Mouse (Mus musculus) lung, embryonic 16.5 days (tissue): ENCODE results near the gene Smim14. TPM values are rescaled to one million over a fixed set of nuclear protein-coding genes. Genes with fewer than 3 reads are reported as not detected.
A peak's percentile ranks its signal among the peaks of the same experiment; 100 is the strongest.

Experiments
- ATAC-seq: fragments of 200-750 bp; cut with Nextera tagmentation; 2 replicates; pipeline ENCODE4 v1.8.0; 2017; ENCODE audit warnings: low read depth, mild to moderate bottlenecking, moderate library complexity
- H3K27ac ChIP-seq: fragments of 300-500 bp; sonication (generic); 2 replicates; pipeline ENCODE4 v1.5.1; 2014; ENCODE audit warnings: mild to moderate bottlenecking, control low read depth, low read length
- H3K27me3 ChIP-seq: fragments of 300-500 bp; sonication (generic); 2 replicates; pipeline ENCODE4 v1.6.1; 2014; ENCODE audit warnings: low read depth, low read length, mixed read lengths; ENCODE audit not compliant: control insufficient read depth, insufficient read depth
- H3K36me3 ChIP-seq: fragments of 300-500 bp; sonication (generic); 2 replicates; pipeline ENCODE4 v1.6.1; 2014; ENCODE audit warnings: low read length; ENCODE audit not compliant: control insufficient read depth, insufficient read depth
- H3K4me1 ChIP-seq: fragments of 300-500 bp; sonication (generic); replicated peaks from 2 replicates; pipeline ENCODE4 v1.6.1; 2014; ENCODE audit warnings: low read length, mixed read lengths; ENCODE audit not compliant: control insufficient read depth, insufficient read depth
- H3K4me2 ChIP-seq: fragments of 300-500 bp; sonication (generic); 2 replicates; pipeline ENCODE4 v1.6.1; 2014; ENCODE audit warnings: low read depth, low read length, control low read depth
- H3K4me3 ChIP-seq: fragments of 300-500 bp; sonication (generic); 2 replicates; pipeline ENCODE4 v1.5.1; 2014; ENCODE audit warnings: mild to moderate bottlenecking, low read length, control low read depth
- H3K9ac ChIP-seq: fragments of 300-500 bp; sonication (generic); 2 replicates; pipeline ENCODE4 v1.6.1; 2014; ENCODE audit warnings: low read length, control low read depth
- H3K9me3 ChIP-seq: fragments of 300-500 bp; sonication (generic); 2 replicates; pipeline ENCODE4 v1.6.1; 2016; ENCODE audit warnings: low read length; ENCODE audit not compliant: control insufficient read depth
- WGBS: fragments of 180-500 bp; shearing (Covaris S2); extraction: QIAGEN DNeasy Blood & Tissue Kit; methylation state at CpG from one replicate; pipeline ENCODE4 v1.1.7; 2014; 5-methylcytosine and 5-hydroxymethylcytosine counted together
- polyA plus RNA-seq: library from polyadenylated mRNA; unstranded; fragments of >200 nt; fragmentation: Nextera tagmentation; extraction: Ambion mirVana; gene quantifications from 2 replicates; pipeline ENCODE4 v1.2.1, GENCODE M21; 2015

The Smim14 gene
- polyA plus RNA-seq = 104 and 121 TPM in 2 replicates

DNA sequence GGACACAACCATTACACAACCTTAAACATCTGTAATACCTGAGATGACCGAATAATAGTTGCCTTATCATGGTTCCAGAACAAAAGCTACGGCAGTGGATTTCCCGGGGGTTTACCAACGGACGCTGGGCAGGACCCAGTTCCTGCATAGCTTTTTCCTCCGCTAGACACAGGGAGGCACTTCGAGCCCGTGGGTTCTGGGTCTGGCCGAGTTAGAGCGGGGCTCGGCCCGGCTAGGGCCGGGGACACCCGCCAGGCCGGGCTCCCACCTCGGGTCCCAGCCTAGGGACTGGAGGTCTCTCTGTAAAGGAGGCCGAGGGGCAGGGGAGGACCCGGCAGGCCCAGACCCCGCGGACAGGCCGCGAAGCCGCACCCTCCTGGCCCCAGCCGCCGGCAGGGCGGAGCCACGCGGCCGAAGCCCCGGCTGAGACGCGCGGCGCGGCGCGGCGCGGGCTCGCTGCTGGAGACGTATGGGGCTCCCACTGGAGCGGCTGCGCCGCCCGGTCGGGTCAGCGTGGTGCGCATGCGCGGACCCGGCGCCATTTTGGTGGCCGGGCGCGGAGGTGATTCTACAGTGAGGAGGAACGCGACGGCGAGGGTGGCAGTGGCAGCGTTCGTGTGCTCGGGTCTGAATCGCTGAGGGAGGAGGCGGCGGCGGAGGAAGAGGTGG lies at the start of gene Smim14, which contains the start of gene Ube2k:
Smim14 (minus strand) TSS at position 434 of the 669 bp plus-strand sequence.
Ube2k (plus strand) TSS at position 483 of the 669 bp plus-strand sequence.
- Histone ChIP-seq H3K9me3 (no peaks in the 10 kb centered on the region), H3K36me3 (no peaks in the 10 kb centered on the region), H3K9ac (peak within 1 kb of the TSS; percentile 83), H3K4me3 (peak within 1 kb of the TSS; percentile 64), H3K27me3 (no peaks in the 10 kb centered on the region), H3K4me2 (peak within 1 kb of the TSS; percentile 79), H3K27ac (peak within 1 kb of the TSS; percentile 99), H3K4me1 (peaks cover 14% of the 10 kb centered on the region)
- ATAC-seq = peak; percentile 99
- under 1% methylated on average over 60 of the region's 66 CpGs for WGBS

DNA sequence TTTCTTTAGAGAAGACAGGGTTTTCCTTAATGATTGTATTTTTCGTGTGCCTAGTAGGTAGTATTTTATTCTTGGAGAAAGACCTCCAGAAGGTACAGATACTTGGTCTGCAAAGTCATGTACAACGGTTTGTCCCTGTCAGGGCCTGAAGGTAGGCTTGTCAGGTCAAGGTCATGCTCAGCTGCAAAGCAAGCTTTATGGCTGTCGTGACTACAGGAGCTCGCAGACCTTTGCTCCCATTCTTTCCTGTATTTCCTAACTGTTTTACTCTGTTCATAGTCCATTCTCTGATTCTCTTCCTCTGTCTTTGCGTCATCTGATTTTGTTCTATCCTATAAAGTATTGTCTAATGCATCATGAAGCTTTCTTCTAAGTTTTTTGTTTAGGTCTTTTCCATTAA lies 49.3 kb upstream of the Smim14 start:
- no peak overlapping the region for H3K4me2 ChIP-seq
- H3K9me3 ChIP-seq = no peaks in the 10 kb centered on the region
- ATAC-seq = no peak
- no peak overlapping the region for H3K9ac ChIP-seq
- H3K27ac ChIP-seq = no peak overlapping the region
- no peaks in the 10 kb centered on the region for H3K27me3 ChIP-seq
- H3K4me1 ChIP-seq = no peaks in the 10 kb centered on the region
- H3K36me3 ChIP-seq = peaks cover 8% of the 10 kb centered on the region
- 82% methylated on average over 5 of the region's 5 CpGs for WGBS
- H3K4me3 ChIP-seq = no peak overlapping the region

DNA sequence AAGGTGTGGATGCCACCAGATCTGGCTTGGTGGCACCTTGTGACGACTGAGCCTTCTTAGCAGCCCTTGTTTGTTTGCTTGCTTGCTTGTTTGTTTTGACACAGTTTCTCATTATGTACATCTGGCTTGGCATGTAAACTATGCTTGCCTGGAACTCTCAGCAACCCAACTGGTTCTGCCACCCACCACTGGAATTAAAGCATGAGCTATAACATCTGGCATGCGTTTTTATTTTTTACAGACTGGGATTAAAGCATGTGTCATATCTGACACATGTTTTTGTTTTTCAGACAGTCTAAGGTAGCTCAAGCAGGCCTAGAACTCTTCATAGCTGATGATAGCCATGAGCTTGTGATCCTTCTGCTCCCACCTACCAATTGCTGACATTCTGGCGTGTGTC lies 41.6 kb upstream of the Smim14 start:
- no peak overlapping the region for H3K4me3 ChIP-seq
- ATAC-seq = no peak
- no peaks in the 10 kb centered on the region for H3K4me1 ChIP-seq
- WGBS = 76% methylated on average over 3 of the region's 3 CpGs
- peaks cover 6% of the 10 kb centered on the region for H3K36me3 ChIP-seq
- no peak overlapping the region for H3K27ac ChIP-seq
- H3K9me3 ChIP-seq = no peaks in the 10 kb centered on the region
- H3K4me2 ChIP-seq = no peak overlapping the region
- H3K9ac ChIP-seq = no peak overlapping the region
- H3K27me3 ChIP-seq = no peaks in the 10 kb centered on the region

DNA sequence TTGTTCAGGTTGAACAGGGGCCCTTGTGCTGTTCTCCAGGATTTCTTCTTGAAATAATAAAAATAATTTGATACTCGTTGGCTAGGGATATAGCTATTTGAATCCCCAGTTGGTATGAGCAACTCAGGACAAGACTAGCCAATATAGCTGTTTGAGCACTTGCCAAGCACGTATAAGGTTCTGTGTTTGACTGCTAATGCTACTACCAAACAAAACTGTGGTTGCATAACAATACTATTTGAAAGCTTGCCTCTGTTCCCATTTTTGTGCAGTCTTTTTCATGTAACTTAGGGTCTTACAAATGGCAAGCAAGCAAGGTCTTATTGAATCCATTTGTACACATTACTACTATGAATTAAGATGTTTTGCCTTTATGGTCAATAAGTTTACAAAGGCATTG lies 38.9 kb upstream of the Smim14 start:
- Histone ChIP-seq H3K9me3 (no peaks in the 10 kb centered on the region), H3K27ac (no peak overlapping the region), H3K4me2 (no peak overlapping the region), H3K36me3 (peaks cover 13% of the 10 kb centered on the region), H3K4me3 (no peak overlapping the region), H3K9ac (no peak overlapping the region), H3K27me3 (no peaks in the 10 kb centered on the region), H3K4me1 (no peaks in the 10 kb centered on the region)
- WGBS = 72% methylated on average over 2 of the region's 2 CpGs
- ATAC-seq = no peak

DNA sequence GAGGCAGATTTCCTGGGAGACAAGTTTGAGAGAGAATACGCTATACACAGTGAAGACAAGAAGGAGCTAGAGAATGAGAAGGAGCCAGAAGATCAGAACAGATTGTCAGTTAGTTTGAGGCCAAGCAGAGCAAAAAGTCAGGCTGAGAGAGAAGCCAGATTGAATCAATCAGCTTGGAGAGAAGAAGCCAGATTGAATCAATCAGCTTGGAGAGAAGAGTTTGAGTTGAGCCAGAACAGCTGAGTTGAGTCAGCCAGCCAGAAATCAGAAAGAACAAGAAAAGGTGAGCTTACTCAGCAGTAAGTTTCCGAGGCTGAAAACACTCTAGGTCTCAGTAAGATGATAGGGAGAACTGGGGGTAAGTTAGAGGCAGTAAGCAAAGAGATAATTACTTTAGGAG lies 37.9 kb upstream of the Smim14 start:
- ATAC-seq = no peak
- Histone ChIP-seq H3K27me3 (no peaks in the 10 kb centered on the region), H3K4me2 (no peak overlapping the region), H3K9ac (no peak overlapping the region), H3K4me3 (no peak overlapping the region), H3K36me3 (peaks cover 13% of the 10 kb centered on the region), H3K27ac (no peak overlapping the region), H3K4me1 (no peaks in the 10 kb centered on the region), H3K9me3 (no peaks in the 10 kb centered on the region)
- 70% methylated on average over 2 of the region's 2 CpGs for WGBS

DNA sequence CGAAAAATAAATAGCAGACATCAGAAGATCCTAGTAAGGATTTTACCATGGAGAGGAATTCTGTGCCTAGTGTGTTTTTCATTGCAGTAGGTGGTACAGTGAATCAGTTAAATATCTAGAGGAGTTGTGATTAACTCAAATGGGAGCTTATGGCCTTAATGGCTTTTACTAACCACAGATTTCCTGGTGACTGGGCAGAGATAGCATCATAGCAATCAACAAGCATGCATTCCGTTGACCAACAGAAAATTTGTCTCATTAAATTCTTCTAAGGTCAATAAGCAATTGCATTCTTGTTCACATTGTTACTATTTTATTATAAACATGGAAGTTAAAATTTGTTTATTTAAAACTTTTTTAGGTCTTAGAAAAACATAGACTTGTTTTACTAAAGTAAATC lies 28.5 kb upstream of the Smim14 start:
- WGBS = 78% methylated on average over 2 of the region's 2 CpGs
- H3K4me3 ChIP-seq = no peak overlapping the region

DNA sequence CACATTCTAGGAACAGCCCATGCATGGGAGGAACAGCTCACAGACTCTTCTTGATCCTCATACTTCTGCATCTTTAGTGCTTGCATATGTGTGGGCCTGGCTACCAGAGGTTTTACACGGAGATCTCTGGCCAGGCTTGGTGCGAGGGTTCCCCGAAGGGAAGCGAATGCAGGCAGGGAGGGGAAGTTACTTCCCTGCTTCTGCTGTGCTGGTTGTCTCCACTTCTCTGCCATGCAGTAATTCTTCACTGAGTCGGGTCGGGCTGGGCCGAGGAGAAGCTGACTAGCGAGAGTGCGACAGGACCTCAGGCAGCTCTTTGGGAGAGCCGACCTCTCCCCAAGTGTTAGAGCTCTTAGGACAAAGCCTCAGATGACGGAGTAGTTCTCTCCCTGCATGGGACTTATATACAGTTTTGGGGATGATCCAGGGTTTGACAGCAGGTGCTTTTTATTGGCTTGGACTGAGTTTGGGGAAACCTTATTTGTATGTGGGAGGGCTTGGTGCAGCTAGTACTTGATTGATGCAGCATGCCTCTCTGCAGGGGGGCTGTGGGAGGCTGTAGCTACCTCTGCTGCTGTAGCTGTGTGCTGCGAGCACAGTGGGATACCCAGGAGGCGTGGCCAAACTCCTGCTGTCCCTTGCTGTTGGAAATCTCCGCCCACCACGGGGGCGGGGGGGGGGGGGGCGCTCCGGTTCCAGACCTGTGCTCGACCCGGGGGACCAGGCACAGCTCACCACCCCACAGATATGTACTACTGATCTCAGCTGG lies 24.3 kb upstream of the Smim14 start:
- H3K27me3 ChIP-seq = no peaks in the 10 kb centered on the region
- H3K4me1 ChIP-seq = no peaks in the 10 kb centered on the region
- H3K27ac ChIP-seq = no peak overlapping the region
- H3K36me3 ChIP-seq = peaks cover 4% of the 10 kb centered on the region; the same call in 1 of the 2 replicates
- 54% methylated on average over 18 of the region's 20 CpGs for WGBS
- no peak overlapping the region for H3K4me2 ChIP-seq
- no peak overlapping the region for H3K9ac ChIP-seq
- H3K9me3 ChIP-seq = no peaks in the 10 kb centered on the region
- ATAC-seq = no peak
- no peak overlapping the region for H3K4me3 ChIP-seq

More for the DNA sequence above, 28.5 kb upstream of the Smim14 start:
- H3K4me1 ChIP-seq = no peaks in the 10 kb centered on the region
- H3K9ac ChIP-seq = no peak overlapping the region
- H3K27me3 ChIP-seq = no peaks in the 10 kb centered on the region
- ATAC-seq = no peak
- no peak overlapping the region for H3K4me2 ChIP-seq
- no peak overlapping the region for H3K27ac ChIP-seq
- peaks cover 6% of the 10 kb centered on the region; the same call in 1 of the 2 replicates for H3K36me3 ChIP-seq
- no peaks in the 10 kb centered on the region for H3K9me3 ChIP-seq

DNA sequence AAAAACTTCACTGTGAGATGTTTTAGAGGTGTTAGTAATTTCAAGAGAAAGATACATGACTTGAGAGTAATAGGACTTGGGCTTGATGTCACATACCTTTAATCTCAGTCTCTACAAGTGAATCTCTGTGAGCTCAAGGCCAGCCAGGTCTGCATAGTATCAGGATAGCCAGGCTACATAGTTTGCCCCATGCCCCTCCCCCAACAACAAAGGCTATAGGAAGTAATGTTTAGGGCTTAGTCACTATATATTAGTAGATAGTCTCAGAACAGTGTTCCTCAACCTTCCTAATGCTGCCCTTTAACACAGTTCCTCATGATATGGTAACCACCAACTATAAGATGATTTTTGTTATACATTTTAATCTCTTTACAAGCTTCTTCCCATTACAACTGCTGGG lies 20.1 kb upstream of the Smim14 start:
- no peak overlapping the region for H3K4me2 ChIP-seq
- no peak for ATAC-seq
- H3K9me3 ChIP-seq = no peaks in the 10 kb centered on the region
- no peaks in the 10 kb centered on the region for H3K4me1 ChIP-seq
- peaks cover 12% of the 10 kb centered on the region for H3K36me3 ChIP-seq
- H3K9ac ChIP-seq = no peak overlapping the region
- H3K27me3 ChIP-seq = no peaks in the 10 kb centered on the region
- no peak overlapping the region for H3K4me3 ChIP-seq
- no peak overlapping the region for H3K27ac ChIP-seq

DNA sequence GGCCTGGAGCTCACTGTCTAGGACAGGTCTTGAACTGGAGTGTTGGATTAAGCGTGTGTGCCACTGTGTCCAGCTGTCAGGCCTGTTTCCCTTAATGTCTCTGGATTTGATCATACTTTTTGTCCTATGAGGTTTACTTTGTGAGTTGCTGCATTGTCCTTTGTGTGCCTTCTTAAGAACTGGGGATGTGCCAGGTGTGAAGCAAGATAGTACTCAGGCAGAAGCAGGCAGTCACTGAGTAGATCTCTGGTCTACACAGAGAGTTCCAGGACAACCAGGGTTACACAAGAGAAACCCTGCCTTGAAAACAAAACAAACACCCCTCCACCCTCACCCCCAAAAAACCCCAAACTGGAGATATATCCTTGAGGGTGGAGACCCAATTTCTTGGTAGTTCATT lies 12.7 kb upstream of the Smim14 start:
- Histone ChIP-seq H3K27me3 (no peaks in the 10 kb centered on the region), H3K9me3 (no peaks in the 10 kb centered on the region), H3K4me1 (no peaks in the 10 kb centered on the region), H3K4me2 (no peak overlapping the region), H3K9ac (no peak overlapping the region), H3K27ac (no peak overlapping the region), H3K36me3 (peaks cover 8% of the 10 kb centered on the region), H3K4me3 (no peak overlapping the region)
- no peak for ATAC-seq
- 82% methylated on average over 1 of the region's 1 CpGs for WGBS
